Mouse (Mus musculus) stomach, embryonic 14.5 days (tissue): ENCODE measurements around the gene Il4. TPM values are rescaled to one million over a fixed set of nuclear protein-coding genes. Genes with fewer than 3 reads are reported as not detected.
A peak's percentile ranks its signal among the peaks of the same experiment; 100 is the strongest.

Source experiments
- ATAC-seq: fragments of 200-750 bp; cut with Nextera tagmentation; 2 replicates; pipeline ENCODE4 v1.8.0; 2017; ENCODE audit warnings: low read depth, moderate TSS enrichment; ENCODE audit not compliant: insufficient number of reproducible peaks, insufficient read depth, low FRiP score
- H3K27ac ChIP-seq: fragments of 300-500 bp; sonication (generic); 2 replicates; pipeline ENCODE4 v1.5.1; 2014; ENCODE audit warnings: mild to moderate bottlenecking, low read length, moderate library complexity, mixed read lengths
- H3K27me3 ChIP-seq: fragments of 300-500 bp; sonication (generic); 2 replicates; pipeline ENCODE4 v1.6.1; 2014; ENCODE audit warnings: low read length, control low read depth, mixed read lengths; ENCODE audit not compliant: control insufficient read depth, insufficient read depth
- H3K36me3 ChIP-seq: fragments of 300-500 bp; sonication (generic); 2 replicates; pipeline ENCODE4 v1.6.1; 2014; ENCODE audit warnings: mild to moderate bottlenecking, control low read depth, low read length, moderate library complexity, mixed read lengths; ENCODE audit not compliant: control insufficient read depth, insufficient read depth
- H3K4me1 ChIP-seq: fragments of 300-500 bp; sonication (generic); 2 replicates; pipeline ENCODE4 v1.6.1; 2014; ENCODE audit warnings: low read length, control low read depth, mixed read lengths; ENCODE audit not compliant: control insufficient read depth, insufficient read depth
- H3K4me2 ChIP-seq: fragments of 300-500 bp; sonication (generic); replicated peaks from 2 replicates; pipeline ENCODE4 v1.6.1; 2014; ENCODE audit warnings: low read depth, low read length, control low read depth
- H3K4me3 ChIP-seq: fragments of 300-500 bp; sonication (generic); 2 replicates; pipeline ENCODE4 v1.5.1; 2014; ENCODE audit warnings: low read depth, low read length, control low read depth
- H3K9ac ChIP-seq: fragments of 300-500 bp; sonication (generic); replicated peaks from 2 replicates; pipeline ENCODE4 v1.6.1; 2014; ENCODE audit warnings: low read depth, mild to moderate bottlenecking, control low read depth, low read length, moderate library complexity, mixed read lengths
- H3K9me3 ChIP-seq: fragments of 300-500 bp; sonication (generic); 2 replicates; pipeline ENCODE4 v1.6.1; 2016; ENCODE audit warnings: low read depth, low read length, control low read depth; ENCODE audit not compliant: control insufficient read depth
- WGBS: fragments of 180-500 bp; shearing (Covaris S2); extraction: QIAGEN DNeasy Blood & Tissue Kit; methylation state at CpG from one replicate; pipeline ENCODE4 v1.1.7; 2014; 5-methylcytosine and 5-hydroxymethylcytosine counted together
- polyA plus RNA-seq: library from polyadenylated mRNA; unstranded; fragments of >200 nt; fragmentation: Nextera tagmentation; extraction: Ambion mirVana; gene quantifications from 2 replicates; pipeline ENCODE4 v1.2.1, GENCODE M21; 2014

Il4 gene
- polyA plus RNA-seq, 1 experiment from 2014 or later, result 2.2 TPM

DNA sequence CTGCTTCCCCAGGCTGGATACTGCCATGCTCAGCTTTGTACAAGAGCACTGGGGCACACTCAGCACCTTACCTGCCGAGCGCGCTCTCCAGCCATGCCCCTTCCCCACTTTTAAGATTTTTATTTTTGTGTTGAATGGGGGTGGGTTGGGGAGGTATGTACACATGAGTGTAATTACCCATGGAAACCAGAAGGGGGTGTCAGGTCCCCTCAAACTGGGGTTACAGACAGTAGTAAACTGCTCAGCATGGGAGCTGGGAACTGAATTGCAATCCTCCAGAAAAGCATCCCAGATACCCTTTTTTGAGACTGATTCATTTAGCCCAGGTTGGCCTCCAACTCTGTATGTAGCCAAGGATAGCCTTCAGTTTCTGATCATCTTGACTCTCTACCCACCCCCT lies 13.5 kb downstream of the Il4 start:
- 93% methylated on average over 3 of the region's 3 CpGs for WGBS
- Histone ChIP-seq H3K9me3 (no peaks in the 10 kb centered on the region), H3K4me2 (no peak overlapping the region), H3K9ac (no peak overlapping the region), H3K4me1 (no peaks in the 10 kb centered on the region), H3K4me3 (no peak overlapping the region), H3K27me3 (no peaks in the 10 kb centered on the region), H3K36me3 (peaks cover 14% of the 10 kb centered on the region), H3K27ac (no peak overlapping the region)
- ATAC-seq, result no peak

DNA sequence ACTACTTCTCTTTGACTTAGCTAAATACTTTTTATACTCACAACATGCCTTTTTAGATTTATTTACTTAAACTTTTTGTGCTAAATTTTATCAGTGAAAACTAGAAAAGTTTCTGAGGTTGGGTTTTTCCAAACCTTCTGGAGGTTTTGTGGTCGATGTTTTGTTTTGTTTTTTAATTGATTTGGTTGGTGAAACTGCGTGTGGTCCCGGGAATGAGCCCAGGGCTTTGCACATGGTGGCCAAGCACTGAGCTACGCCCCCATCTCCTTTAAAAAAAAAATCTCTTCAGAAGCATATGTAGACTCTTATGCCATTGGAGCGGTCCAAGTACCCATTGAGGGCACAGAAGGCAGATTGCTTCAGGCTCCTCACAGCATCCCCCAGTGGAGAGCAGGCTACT lies 27.4 kb downstream of the Il4 start:
- no peaks in the 10 kb centered on the region for H3K4me1 ChIP-seq
- H3K36me3 ChIP-seq, result peaks cover 30% of the 10 kb centered on the region
- H3K27me3 ChIP-seq, result no peaks in the 10 kb centered on the region
- no peak overlapping the region for H3K9ac ChIP-seq
- H3K27ac ChIP-seq, result no peak overlapping the region
- H3K9me3 ChIP-seq, result no peaks in the 10 kb centered on the region
- 88% methylated on average over 5 of the region's 5 CpGs for WGBS
- no peak for ATAC-seq
- H3K4me2 ChIP-seq, result no peak overlapping the region
- no peak overlapping the region for H3K4me3 ChIP-seq

DNA sequence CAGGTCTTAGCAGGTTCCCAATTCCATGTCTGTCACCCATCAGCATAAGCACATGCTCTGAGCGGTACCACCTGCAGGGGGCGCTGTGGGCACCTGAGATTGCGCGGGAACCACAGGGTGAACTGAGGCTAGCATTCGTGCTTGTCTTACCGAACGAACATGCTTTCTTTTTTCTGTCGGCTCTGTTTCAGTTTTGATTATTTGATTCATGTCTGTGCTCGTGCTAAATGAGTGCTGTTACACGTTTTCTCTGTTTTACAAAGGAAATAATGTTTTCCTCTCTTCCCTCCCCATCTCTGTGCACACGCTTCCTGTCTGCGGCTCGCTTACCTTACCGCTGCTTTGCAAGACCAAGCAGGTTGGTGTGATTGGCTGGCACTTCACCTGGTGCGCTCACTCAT lies 28.1 kb downstream of the Il4 start:
- no peaks in the 10 kb centered on the region for H3K4me1 ChIP-seq
- WGBS, result 43% methylated on average over 15 of the region's 15 CpGs
- H3K4me3 ChIP-seq, result no peak overlapping the region
- no peak overlapping the region for H3K27ac ChIP-seq
- H3K36me3 ChIP-seq, result peaks cover 30% of the 10 kb centered on the region
- H3K4me2 ChIP-seq, result no peak overlapping the region
- H3K27me3 ChIP-seq, result no peaks in the 10 kb centered on the region
- ATAC-seq, result no peak
- no peaks in the 10 kb centered on the region for H3K9me3 ChIP-seq
- H3K9ac ChIP-seq, result no peak overlapping the region

DNA sequence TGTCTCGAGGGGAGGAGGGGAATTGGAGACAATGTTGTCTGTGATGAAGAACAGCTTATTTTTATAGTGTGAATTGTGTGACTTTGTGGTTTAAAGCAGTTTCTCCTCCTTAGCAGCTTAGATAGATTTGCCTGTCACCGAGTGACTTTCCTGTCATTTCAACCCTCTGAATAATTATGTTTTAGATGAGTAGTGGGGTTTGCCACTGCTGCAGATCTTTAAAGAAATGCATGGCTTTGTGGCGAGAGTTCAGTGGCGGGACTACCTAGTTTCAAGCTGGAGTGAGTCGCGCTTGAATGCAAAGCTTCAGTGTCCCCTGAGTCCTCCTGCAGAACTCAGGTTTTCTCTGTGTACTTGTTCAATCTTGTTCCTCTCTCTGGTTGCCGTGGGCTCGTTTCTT lies 30.2 kb downstream of the Il4 start:
- H3K4me2 ChIP-seq, result no peak overlapping the region
- no peak overlapping the region for H3K9ac ChIP-seq
- H3K36me3 ChIP-seq, result peaks cover 29% of the 10 kb centered on the region
- H3K27ac ChIP-seq, result no peak overlapping the region
- H3K27me3 ChIP-seq, result no peaks in the 10 kb centered on the region
- no peaks in the 10 kb centered on the region for H3K4me1 ChIP-seq
- no peaks in the 10 kb centered on the region for H3K9me3 ChIP-seq
- no peak for ATAC-seq
- no peak overlapping the region for H3K4me3 ChIP-seq
- 79% methylated on average over 8 of the region's 8 CpGs for WGBS

DNA sequence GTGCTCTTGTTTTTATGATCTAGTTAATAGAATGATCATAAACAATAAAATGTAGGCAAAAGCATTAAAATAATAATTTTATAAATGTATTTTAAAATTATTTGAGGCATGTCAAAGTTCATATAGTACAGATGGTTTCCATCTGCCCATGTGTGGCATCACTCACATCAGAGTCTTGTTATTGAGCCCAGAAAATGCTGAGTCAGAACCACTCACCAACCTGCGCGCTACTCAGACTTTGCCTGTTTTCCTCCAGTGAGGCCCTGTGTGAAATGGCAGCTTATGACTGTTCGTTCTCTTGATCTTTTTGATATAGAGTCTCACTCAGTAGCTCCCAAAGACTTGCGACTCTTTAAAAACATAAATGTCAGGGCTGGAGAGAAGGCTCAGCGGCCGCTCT lies 33.0 kb downstream of the Il4 start:
- Histone ChIP-seq H3K4me1 (no peaks in the 10 kb centered on the region), H3K4me2 (no peak overlapping the region), H3K27ac (no peak overlapping the region), H3K27me3 (no peaks in the 10 kb centered on the region), H3K9ac (no peak overlapping the region), H3K4me3 (no peak overlapping the region), H3K36me3 (peaks cover 19% of the 10 kb centered on the region; the same call in 1 of the 2 replicates), H3K9me3 (no peaks in the 10 kb centered on the region)
- WGBS, result 95% methylated on average over 6 of the region's 6 CpGs
- no peak for ATAC-seq

DNA sequence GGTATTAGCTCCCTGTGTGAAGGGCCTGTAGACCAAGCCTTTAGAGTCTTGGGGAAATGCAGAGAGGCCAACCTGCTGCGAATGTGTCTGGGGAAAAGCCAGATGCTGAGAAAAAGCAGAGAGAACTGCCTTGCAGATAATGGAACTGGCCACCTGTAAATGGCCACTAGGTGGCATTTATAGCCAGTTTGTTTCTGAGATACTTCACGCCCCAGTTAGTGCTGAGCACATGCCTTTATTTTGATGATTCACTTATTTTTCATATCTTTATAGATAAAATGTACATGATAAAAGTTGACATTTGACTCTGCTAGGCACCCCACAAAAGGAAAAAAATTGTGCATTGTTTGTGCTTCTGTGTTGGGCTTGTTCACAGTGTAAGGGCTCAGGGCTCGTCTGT lies 33.6 kb downstream of the Il4 start:
- no peaks in the 10 kb centered on the region for H3K27me3 ChIP-seq
- 64% methylated on average over 3 of the region's 3 CpGs for WGBS
- H3K27ac ChIP-seq, result no peak overlapping the region
- ATAC-seq, result no peak
- no peaks in the 10 kb centered on the region for H3K9me3 ChIP-seq
- H3K4me3 ChIP-seq, result no peak overlapping the region
- H3K9ac ChIP-seq, result no peak overlapping the region
- H3K4me2 ChIP-seq, result no peak overlapping the region
- H3K36me3 ChIP-seq, result peaks cover 22% of the 10 kb centered on the region
- H3K4me1 ChIP-seq, result no peaks in the 10 kb centered on the region

DNA sequence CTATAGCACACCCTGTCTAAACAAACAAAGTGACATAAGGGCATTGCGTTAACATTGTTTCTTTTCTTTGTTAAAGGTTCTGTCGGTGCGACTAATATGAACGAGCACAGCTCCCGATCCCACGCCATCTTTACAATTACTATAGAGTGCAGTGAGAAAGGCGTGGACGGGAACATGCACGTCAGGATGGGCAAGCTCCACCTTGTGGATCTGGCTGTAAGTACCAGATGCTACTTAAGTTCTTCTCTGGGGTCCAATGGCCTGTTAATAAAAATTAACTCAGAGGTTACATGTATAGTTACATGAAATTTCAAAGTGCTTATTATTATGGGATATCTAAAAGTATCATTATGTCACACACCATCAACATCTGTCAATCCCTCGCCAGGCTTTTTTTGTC lies 35.3 kb downstream of the Il4 start:
- no peak overlapping the region for H3K4me2 ChIP-seq
- H3K27ac ChIP-seq, result no peak overlapping the region
- no peak overlapping the region for H3K4me3 ChIP-seq
- H3K36me3 ChIP-seq, result peaks cover 19% of the 10 kb centered on the region
- WGBS, result 61% methylated on average over 10 of the region's 10 CpGs
- H3K27me3 ChIP-seq, result no peaks in the 10 kb centered on the region
- no peaks in the 10 kb centered on the region for H3K4me1 ChIP-seq
- ATAC-seq, result no peak
- H3K9ac ChIP-seq, result no peak overlapping the region
- no peaks in the 10 kb centered on the region for H3K9me3 ChIP-seq

DNA sequence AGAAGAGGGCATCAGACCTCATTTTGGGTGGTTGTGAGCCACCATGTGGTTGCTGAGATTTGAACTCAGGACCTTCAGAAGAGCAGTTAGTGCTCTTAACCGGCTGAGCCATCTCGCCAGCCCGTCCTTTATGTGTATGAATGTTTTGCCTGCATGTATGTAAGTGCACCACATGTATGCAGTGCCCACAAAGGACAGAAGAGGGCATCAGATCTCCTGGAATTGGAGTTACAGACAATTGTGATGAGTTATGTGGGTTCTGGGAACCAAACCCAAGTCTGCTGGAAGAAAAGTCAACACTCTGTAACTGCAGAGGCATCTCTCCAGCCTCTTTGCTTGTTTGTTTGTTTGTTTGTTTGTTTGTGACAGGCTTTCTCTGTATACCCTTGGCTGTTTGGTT lies 37.9 kb downstream of the Il4 start:
- H3K36me3 ChIP-seq, result peaks cover 22% of the 10 kb centered on the region
- no peak overlapping the region for H3K4me2 ChIP-seq
- ATAC-seq, result no peak
- H3K9ac ChIP-seq, result no peak overlapping the region
- no peak overlapping the region for H3K4me3 ChIP-seq
- H3K4me1 ChIP-seq, result no peaks in the 10 kb centered on the region
- H3K27ac ChIP-seq, result no peak overlapping the region
- H3K9me3 ChIP-seq, result no peaks in the 10 kb centered on the region
- H3K27me3 ChIP-seq, result no peaks in the 10 kb centered on the region
- 98% methylated on average over 3 of the region's 3 CpGs for WGBS

DNA sequence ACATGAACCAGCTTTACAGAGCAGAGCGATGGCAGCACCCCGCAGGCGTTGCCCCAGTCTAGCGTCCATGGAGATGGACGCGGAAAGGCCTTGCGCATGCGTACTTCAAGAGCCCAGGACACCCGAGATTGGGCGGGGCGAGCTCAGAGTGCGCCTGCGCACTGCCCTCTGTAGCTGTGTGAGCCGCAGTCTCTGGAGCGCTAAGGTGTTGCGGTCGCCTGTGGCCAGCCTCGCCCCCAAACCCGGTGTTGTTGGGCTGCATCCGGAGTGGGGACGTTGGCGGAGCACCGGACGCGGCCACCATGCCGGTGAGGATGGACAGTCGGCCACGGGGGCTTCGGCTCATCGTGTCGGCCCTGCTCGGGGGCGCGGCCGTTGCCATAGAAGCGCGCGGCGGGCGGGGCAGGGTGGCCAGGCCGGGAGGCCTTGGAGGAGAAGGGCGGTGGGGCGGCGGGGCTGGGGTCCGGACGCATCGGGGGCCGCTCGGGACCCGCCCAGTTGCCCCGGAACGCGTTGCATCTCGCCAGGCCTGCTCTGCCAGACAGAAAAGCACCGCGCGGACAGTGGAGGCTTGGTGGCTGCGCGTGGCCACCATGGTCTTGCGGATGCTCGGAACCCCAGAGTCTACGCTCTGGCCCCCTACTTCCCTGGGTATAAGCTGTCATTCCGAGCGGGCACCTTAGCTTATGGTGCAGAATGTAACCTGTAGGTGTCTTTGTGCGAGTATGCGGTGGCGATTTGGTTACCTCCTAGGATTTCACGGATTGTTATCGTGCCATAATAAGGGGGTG lies 51.0 kb downstream of the Il4 start, which contains the start of gene Kif3a:
Gene Kif3a (plus strand): TSS at position 156 of the 791 bp plus-strand sequence.
- WGBS, result under 1% methylated on average over 59 of the region's 69 CpGs
- H3K9ac ChIP-seq, result peak within 1 kb of the TSS; percentile 71
- peaks cover 7% of the 10 kb centered on the region for H3K4me1 ChIP-seq
- no peaks in the 10 kb centered on the region for H3K27me3 ChIP-seq
- H3K36me3 ChIP-seq, result no peaks in the 10 kb centered on the region
- peak within 1 kb of the TSS; percentile 90 for H3K4me3 ChIP-seq
- no peaks in the 10 kb centered on the region for H3K9me3 ChIP-seq
- peak within 1 kb of the TSS; percentile 67 for H3K4me2 ChIP-seq
- H3K27ac ChIP-seq, result 0 out of 2 replicates have a peak within 1 kb of the TSS, but pooled peaks have one; percentile 41
- ATAC-seq, result peak; percentile 94
